Comparison of ENCODE assay signal across 9 mouse cellular contexts in genomic region chr4:150708572-150708984, GRCm38 (mm10). TPM values are rescaled to one million over a fixed set of nuclear protein-coding genes. Genes with fewer than 3 reads are reported as not detected.
DNase-seq lines count a peak whose midpoint lies in the region; ATAC-seq lines count a peak whose summit lies in the region.
"Had no signal": no experiment of that assay in that cellular context is flagged by ENCODE, and none has a peak within 500 bp of the region (broad histone marks: within the 10 kb centered on the region; RNA-seq: fewer than 3 reads in every experiment).

No protein-coding gene starts in this region.

- H3K27ac ChIP-seq in brown adipose tissue, adult 24 weeks (replicated peaks; ENCODE audit: low read depth, low read length), result 0 out of 2 replicates have a peak overlapping the region, but pooled peaks have one; percentile 71

- intact Hi-C loops in left cerebral cortex, postnatal 14 days (cut with DNase I), result loop anchor here (5.0 kb wide), 1 partner anchor 144 kb away; the partner anchor contains the start of gene Errfi1

- DNase-seq in left cerebral cortex, postnatal 14 days (ENCODE audit: low spot score in 2 of 2), result peak; percentile 35 to 38
- no peak for DNase-seq in left cerebral cortex, adult 9 months (ENCODE audit: low spot score in 2 of 2)
- peak; percentile 69 for DNase-seq in MN1 (ENCODE audit: low spot score)
- peak; percentile 56 for DNase-seq in lung, postnatal 10 days
- DNase-seq in cerebellum, adult 8-10 months, result no peak
- DNase-seq: layer of hippocampus, postnatal 36 days had no signal

- no peak for ATAC-seq in erythroid progenitor cell, adult 5-6 weeks (replicated peaks; ENCODE audit: low FRiP score, poor library complexity, severe bottlenecking)

- H3K4me3 ChIP-seq in brown adipose tissue, adult 24 weeks (ENCODE audit: insufficient read depth, low read depth, low read length), result no peak overlapping the region
- H3K4me3 ChIP-seq: stomach, embryonic 15.5 days had no signal

- peaks cover 15% of the 10 kb centered on the region; the same call in 1 of the 2 replicates for H3K4me1 ChIP-seq in brown adipose tissue, adult 24 weeks (ENCODE audit: control insufficient read depth, insufficient read depth, insufficient read length, low read length)

RNA-seq across cellular contexts. Expression of gene Slc45a1, which starts 56.6 kb away (rescaled TPM):
- 10 to 100 TPM; 50.7 to 52.5 TPM for total RNA-seq in left cerebral cortex, postnatal 14 days (2021)
- polyA plus RNA-seq in brown adipose tissue, adult 24 weeks (2012; ENCODE audit: insufficient read depth, insufficient read length, missing spikeins), result not detected in 2 replicates
- total RNA-seq in erythroid progenitor cell, adult 5-6 weeks (2015; ENCODE audit: low replicate concordance), result not detected in 2 replicates
- not detected in 2 replicates for total RNA-seq in erythroid progenitor cell, adult 5-6 weeks (2017; ENCODE audit: low replicate concordance)

Comparison
In these comparisons a context has a peak if more than half of its experiments do, and no peak if none do; other contexts are left out.
1. DNase-seq: peak in left cerebral cortex, postnatal 14 days (2 of 2), MN1 (single experiment) and lung, postnatal 10 days (single experiment); none in left cerebral cortex, adult 9 months (0 of 2) and cerebellum, adult 8-10 months (single experiment).
2. RNA of gene Slc45a1, which starts 56.6 kb away (total RNA-seq): 50.7 to 52.5 TPM in left cerebral cortex, postnatal 14 days; not detected in erythroid progenitor cell, adult 5-6 weeks; every median in the first group is over 10 times any median in the second.